Mouse (Mus musculus) c-Kit-positive CD71-positive TER-119-negative erythroid progenitor cells, embryonic 14.5 days (primary cell): ENCODE results near the gene Ago1.

Source experiments
- DNase-seq: peaks from one replicate; pipeline ENCODE4 v3.0.0-alpha.2; 2013; ENCODE audit warnings: low read depth

The Ago1 gene

DNA sequence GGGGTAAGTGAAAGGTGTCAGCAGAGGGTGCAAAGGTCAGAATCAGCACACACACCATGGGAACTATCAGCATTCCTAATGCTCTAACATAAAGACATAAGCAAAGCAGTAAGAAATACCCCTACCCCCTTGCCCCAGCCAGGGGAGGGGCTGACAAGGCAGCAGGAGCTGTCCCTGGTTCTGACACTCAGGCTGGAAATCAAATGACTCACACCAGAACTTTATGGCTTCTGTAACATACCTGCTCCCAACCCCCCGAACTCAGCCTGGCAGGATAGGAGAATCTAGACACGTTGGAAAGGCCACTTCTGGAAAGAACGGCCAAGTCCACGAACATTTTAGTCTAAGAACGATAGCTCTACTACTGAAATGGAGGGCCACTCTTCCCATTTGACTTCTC is 4.6 kb upstream of the Ago1 start:
- DNase-seq: no peak

DNA sequence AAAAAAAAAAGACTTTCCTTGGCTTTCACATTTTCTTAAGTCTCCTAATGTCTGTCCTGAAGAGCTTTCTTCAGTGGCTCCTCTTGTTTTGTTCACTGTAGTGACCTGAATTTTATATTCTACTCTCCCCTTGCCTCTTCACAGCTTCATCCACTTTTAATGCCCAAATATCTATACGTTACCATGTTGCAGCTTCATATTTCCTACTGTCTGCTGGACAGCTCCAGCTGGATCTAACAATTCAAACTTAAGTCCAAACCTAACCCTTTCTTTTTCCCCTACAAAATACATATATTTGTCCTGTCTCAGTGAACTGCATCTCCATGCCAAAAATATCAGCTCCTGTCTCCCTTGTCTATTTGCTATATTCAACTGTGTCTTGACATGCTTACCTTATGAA is 951 bp upstream of the Ago1 start:
- DNase-seq: no peak

DNA sequence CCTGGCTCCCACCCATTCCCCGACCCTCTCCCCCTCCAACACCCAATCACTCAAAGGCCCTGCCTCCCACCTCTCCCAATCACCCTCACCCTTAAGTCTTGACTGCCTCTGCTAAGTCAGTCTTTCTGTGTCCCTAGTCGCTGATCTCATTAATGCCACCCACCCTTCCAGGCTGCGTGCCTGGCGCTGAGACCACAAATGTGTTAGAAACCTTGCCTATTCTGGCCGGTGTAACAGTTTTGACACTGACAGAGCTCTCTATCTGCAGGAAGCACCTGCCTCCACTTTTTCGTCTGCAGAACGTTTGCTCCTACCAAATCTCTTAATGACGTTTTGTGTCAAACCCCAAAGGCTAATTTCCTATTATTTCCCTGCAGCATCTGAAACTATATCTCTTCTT is 542 bp upstream of the Ago1 start:
- DNase-seq: peak; percentile 43

DNA sequence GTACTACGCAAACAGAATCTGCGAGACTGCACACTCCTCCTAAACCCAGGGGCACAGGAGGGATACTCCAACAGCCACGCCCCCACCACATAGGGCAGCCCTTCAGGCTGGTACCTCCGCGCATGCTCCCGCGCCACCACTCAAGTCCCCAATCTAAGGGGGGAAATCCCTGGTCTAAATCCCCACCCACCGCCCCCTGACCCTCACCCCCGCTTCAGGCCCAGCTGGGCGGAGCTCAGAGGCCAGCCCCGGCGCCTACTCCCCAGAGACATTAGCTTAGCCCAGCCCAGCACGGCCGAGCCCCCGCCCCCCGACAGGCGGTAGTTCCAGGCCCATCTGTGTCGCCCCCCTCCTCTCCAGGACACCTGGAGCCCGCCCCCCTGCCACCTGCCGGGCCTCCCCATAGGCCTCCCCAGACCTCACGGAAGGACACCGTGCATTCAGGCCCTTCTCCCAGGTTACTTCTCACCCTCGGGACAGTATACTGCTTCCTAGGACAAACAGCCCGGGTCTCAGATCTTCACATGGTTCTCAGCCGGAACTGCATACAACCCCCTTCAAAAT is 580 bp downstream of the Ago1 start:
- DNase-seq: peak; percentile 58

DNA sequence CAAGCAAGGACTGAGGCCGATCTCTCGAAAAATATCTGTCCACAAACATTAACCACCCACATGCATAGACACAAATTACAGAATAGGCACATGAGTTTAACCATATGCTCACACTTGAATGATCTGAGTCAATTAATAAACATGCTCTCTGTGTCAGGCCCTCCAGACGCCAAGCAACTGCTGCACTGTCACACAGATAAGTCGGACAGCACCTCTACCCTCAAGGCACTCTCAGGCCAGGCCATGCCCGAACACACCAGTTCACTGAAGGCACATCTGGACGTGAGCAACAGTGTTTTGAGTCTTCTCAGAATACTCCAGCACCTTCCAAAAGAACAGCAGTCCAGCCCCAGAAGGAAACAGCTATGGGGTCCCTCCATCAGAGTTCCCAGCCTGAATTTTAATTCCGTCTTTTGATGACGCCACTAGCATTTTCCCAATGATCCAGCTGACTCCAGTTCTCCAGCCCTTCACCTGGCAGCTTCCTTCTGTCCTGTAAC is 2.1 kb downstream of the Ago1 start:
- no peak for DNase-seq

- DNase-seq: no peak
Observed at GRCm38 (mm10) chr4:126465843-126466242, 2.5 kb downstream of the Ago1 start.

GRCm38 (mm10) chr4:126464892-126465235 is 3.5 kb downstream of the Ago1 start:
- no peak for DNase-seq

- no peak for DNase-seq
Observed at GRCm38 (mm10) chr4:126464189-126464891, 4.0 kb downstream of the Ago1 start.

- DNase-seq: no peak
Observed at GRCm38 (mm10) chr4:126455441-126455840, 12.9 kb downstream of the Ago1 start.

GRCm38 (mm10) chr4:126454547-126455254 is 13.7 kb downstream of the Ago1 start:
- no peak for DNase-seq

- no peak for DNase-seq
Observed at GRCm38 (mm10) chr4:126450268-126450667, 18.1 kb downstream of the Ago1 start.

- no peak for DNase-seq
Observed at GRCm38 (mm10) chr4:126447126-126447525, 21.3 kb downstream of the Ago1 start.

- no peak for DNase-seq
Observed at GRCm38 (mm10) chr4:126444528-126444927, 23.9 kb downstream of the Ago1 start.

DNA sequence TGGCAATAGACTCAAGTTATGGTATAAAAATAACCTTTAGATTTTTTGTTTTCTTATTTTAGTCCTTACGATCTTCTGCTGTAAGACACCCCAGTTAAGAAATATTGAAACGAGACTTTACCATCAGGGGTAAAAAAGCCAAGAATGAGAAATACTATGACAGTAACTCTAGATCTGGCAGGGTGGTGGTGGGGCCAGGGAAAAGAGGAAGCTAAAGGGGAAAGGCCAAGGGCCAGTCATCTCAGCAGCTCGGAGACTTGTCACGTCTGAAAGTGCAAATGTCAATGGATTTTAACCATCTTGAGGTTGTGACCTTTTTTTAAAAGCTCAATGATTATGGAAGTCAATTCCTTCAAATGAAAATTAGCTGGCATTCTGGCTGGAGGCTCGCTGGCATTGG is 30.1 kb downstream of the Ago1 start:
- DNase-seq: no peak

DNA sequence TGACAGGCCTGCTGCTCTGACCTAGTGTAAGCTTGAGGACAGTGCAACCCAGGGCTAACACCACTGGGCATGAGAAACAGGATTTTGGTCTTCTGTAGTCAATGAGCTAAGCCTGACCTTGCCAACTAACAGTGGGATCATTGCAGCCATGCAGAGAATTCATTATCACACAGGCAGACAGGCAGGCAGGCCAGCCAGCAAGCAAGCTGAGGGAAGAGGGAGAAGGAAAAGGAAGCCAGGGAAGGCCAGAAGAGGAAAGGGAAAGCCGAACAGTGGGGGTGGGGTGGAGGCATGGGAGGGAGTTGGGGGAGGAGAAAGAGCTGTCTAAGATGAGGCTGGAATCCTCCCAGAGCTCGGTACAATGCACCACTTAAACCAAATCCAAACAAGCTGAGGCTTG is 32.1 kb downstream of the Ago1 start:
- DNase-seq: no peak

DNA sequence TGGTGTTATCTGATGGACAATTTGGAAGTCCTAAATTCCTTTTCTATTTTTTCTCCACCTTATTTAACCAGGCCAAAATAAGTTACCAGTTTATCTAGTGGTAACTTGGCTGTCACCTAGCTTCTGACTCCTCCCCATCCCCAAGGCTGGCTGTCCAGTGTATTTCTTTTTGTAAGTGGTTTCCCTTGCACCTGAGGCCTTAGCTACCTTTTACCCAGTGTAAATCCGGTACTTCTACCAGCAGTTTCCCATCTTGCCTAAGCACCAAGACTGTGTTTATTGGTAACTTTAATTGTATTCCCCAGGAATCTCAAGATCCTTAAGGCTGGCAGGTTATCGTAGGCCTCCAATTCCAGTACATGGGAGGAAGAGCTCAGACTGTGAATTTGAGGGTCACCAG is 34.3 kb downstream of the Ago1 start:
- no peak for DNase-seq

GRCm38 (mm10) chr4:126433175-126433574 is 35.2 kb downstream of the Ago1 start:
- DNase-seq: no peak

GRCm38 (mm10) chr4:126431746-126432145 is 36.6 kb downstream of the Ago1 start:
- DNase-seq: no peak

DNA sequence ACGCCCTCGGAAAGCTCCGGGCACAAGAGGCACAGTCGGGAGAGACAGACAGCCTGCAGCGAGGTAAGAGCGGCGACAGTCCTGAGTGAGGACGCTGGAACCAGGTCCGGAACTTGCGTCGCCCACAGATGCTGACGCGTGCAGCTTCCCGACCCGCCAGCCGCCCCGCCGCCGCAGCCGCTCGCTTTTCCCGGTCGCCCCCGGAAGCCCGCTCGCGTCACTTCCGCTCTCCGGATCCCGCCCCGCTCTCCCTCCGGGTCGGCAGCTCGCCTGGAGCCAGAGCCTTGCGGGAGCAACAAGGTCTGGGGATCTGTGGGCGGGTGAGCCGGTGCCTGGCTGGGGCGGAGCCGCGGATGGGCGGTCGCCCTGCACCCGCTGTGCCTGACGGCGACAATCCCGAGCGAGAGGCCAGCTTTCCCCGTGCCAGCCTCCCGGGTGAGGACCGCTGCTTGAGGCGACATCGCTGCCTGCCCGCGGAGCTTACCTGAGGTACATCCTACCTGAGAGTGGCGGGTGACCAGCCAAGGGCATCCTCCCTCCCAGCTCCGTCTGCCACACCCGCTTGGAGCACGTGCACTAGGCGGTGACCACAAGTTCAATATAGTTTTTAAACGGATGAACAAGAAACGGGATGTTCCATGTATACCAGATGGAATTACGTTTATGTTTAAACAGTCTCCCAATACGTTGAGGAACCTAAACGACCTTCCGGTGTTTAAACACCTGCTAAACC is 38.9 kb downstream of the Ago1 start, which contains the start of gene Ago3:
Gene Ago3 (minus strand): TSS at position 210 of the 733 bp plus-strand sequence.
- DNase-seq: peak; percentile 86

- peak; percentile 8 for DNase-seq
Observed at GRCm38 (mm10) chr4:126428682-126429346, 39.6 kb downstream of the Ago1 start.

- no peak for DNase-seq
Observed at GRCm38 (mm10) chr4:126423866-126424265, 44.5 kb downstream of the Ago1 start.

DNA sequence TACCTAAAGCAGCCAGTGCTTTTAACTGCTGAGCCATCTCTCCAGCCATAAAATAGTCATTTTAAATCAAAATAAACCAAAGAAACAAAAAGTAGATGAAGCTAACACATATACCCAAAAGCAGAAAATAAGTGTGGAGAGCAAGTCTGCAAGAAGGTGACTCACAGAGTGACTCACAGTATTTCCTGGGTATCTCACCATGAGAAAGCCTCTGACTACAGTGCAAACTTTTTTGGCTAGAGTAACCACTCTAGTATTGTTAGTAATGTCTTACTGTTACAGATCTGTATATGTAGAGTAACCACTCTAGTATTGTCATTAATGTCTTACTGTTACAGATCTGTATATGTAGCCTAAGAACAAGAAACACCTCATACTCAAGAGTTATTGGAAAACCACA is 52.7 kb downstream of the Ago1 start:
- DNase-seq: no peak
